Comparison of ENCODE assay signal across 10 mouse cellular contexts in genomic region chr4:139037795-139038607, GRCm38 (mm10). TPM values are rescaled to one million over a fixed set of nuclear protein-coding genes. Genes with fewer than 3 reads are reported as not detected.
DNase-seq lines count a peak whose midpoint lies in the region; ATAC-seq lines count a peak whose summit lies in the region.
"Had no signal": no experiment of that assay in that cellular context is flagged by ENCODE, and none has a peak within 500 bp of the region (broad histone marks: within the 10 kb centered on the region; RNA-seq: fewer than 3 reads in every experiment).

No protein-coding gene starts in this region.

- peak overlapping the region; percentile 7; the same call in 1 of the 2 replicates for H3K9ac ChIP-seq in forebrain, embryonic 15.5 days (replicated peaks)

- H3K27me3 ChIP-seq in forebrain, embryonic 15.5 days: no peaks in the 10 kb centered on the region

- H3K27ac ChIP-seq in forebrain, embryonic 15.5 days (replicated peaks): peak overlapping the region; percentile 73

- H3K4me1 ChIP-seq in forebrain, embryonic 15.5 days: peaks cover 47% of the 10 kb centered on the region

- WGBS in forebrain, embryonic 15.5 days: 16% methylated on average over 17 of the region's 17 CpGs
- whole genome bisulfite sequencing in large intestine, adult 2 months: 25% methylated on average over 17 of the region's 17 CpGs

- no peak overlapping the region for H3K4me3 ChIP-seq in forebrain, embryonic 15.5 days

- ATAC-seq in forebrain, embryonic 15.5 days (replicated peaks): peak; percentile 47
- ATAC-seq in erythroid progenitor cell, adult 5-6 weeks (replicated peaks; ENCODE audit: low FRiP score, poor library complexity, severe bottlenecking): no peak

- no peak overlapping the region for H3K4me2 ChIP-seq in forebrain, embryonic 15.5 days (replicated peaks)
- H3K4me2 ChIP-seq: liver, embryonic 11.5 days had no signal

- no peaks in the 10 kb centered on the region for H3K36me3 ChIP-seq in forebrain, embryonic 15.5 days

- DNase-seq in heart, postnatal 4 days: peak; percentile 47
- no peak for DNase-seq in heart, adult 8-10 months (ENCODE audit: low spot score)
- peak; percentile 50 for DNase-seq in Muller cell, postnatal 12 days (ENCODE audit: inconsistent ontology term)
- DNase-seq in large intestine, adult 2 months (ENCODE audit: low read depth, low spot score): peak; percentile 8
- no peak for DNase-seq in c-Kit-positive CD71-positive TER-119-positive erythroid progenitor cells, embryonic 14.5 days (ENCODE audit: low spot score)
- DNase-seq in embryo, embryonic 10 days (ENCODE audit: low spot score): no peak

- no peaks in the 10 kb centered on the region for H3K9me3 ChIP-seq in forebrain, embryonic 15.5 days

RNA-seq across cellular contexts. Expression of gene Htr6, which starts 37.4 kb away (rescaled TPM):
- total RNA-seq in heart, postnatal 4 days (2021): not detected
- total RNA-seq in heart, adult 8-10 months (2022): not detected
- 0.28 and 0.37 TPM in 2 replicates for polyA plus RNA-seq in forebrain, embryonic 15.5 days (2015; fragmentation: Nextera tagmentation; extraction: Ambion mirVana)
- 0.26 and 0.32 TPM in 2 replicates for polyA plus RNA-seq in large intestine, adult 2 months (2012; rRNA removed)
- not detected in 2 replicates for total RNA-seq in erythroid progenitor cell, adult 5-6 weeks (2015; ENCODE audit: low replicate concordance)
- total RNA-seq in erythroid progenitor cell, adult 5-6 weeks (2017; ENCODE audit: low replicate concordance): not detected in 2 replicates
- polyA plus RNA-seq: heart, postnatal 0 days; liver, embryonic 11.5 days had no signal

RNA-seq across cellular contexts. Expression of gene Nbl1, which starts 54.8 kb away (rescaled TPM):
- total RNA-seq in heart, postnatal 4 days (2021): 10 to 100 TPM; 19.6 to 20.8 TPM
- 10 to 100 TPM; 15.1 to 21.3 (median 19.2) TPM for total RNA-seq in heart, adult 8-10 months (2022)
- polyA plus RNA-seq in forebrain, embryonic 15.5 days (2015; fragmentation: Nextera tagmentation; extraction: Ambion mirVana): 23.5 and 24.6 TPM in 2 replicates
- 125 and 133 TPM in 2 replicates for polyA plus RNA-seq in large intestine, adult 2 months (2012; rRNA removed)
- not detected in 2 replicates for total RNA-seq in erythroid progenitor cell, adult 5-6 weeks (2015; ENCODE audit: low replicate concordance)
- total RNA-seq in erythroid progenitor cell, adult 5-6 weeks (2017; ENCODE audit: low replicate concordance): not detected in 2 replicates

Comparison
In these comparisons a context has a peak if more than half of its experiments do, and no peak if none do; other contexts are left out.
1. DNase-seq: peak in heart, postnatal 4 days (single experiment), Muller cell, postnatal 12 days (single experiment) and large intestine, adult 2 months (single experiment); none in heart, adult 8-10 months (single experiment), c-Kit-positive CD71-positive TER-119-positive erythroid progenitor cells, embryonic 14.5 days (single experiment) and embryo, embryonic 10 days (single experiment).
2. RNA of gene Nbl1, which starts 54.8 kb away (total RNA-seq): 19.6 to 20.8 TPM in heart, postnatal 4 days and 15.1 to 21.3 TPM in heart, adult 8-10 months; not detected in erythroid progenitor cell, adult 5-6 weeks; every median in the first group is over 10 times any median in the second.